Mouse (Mus musculus) spleen, postnatal 36 days (tissue): ENCODE results near the gene Urah.
A peak's percentile ranks its signal among the peaks of the same experiment; 100 is the strongest.

Experiments
- DNase-seq, 2 experiments: peaks; one replicate each; pipeline ENCODE4 v3.0.0; 2022; ENCODE audit warnings: low spot score in 2 of 2, mixed read lengths in 1 of 2

The Urah gene

GRCm38 (mm10) chr7:140834968-140835757 lies at the start of gene Urah:
Gene Urah (plus strand): TSS chr7:140835018.
- DNase-seq, result no peak

- DNase-seq, result no peak
These were observed 47.3 kb upstream of the Urah start, which contains the start of gene Syce1 for GRCm38 (mm10) chr7:140787406-140788052. Gene Syce1 (minus strand): TSS chr7:140787852.

GRCm38 (mm10) chr7:140788053-140788435 lies 46.8 kb upstream of the Urah start:
- DNase-seq, result no peak

- DNase-seq, result no peak
These were observed 41.3 kb upstream of the Urah start for GRCm38 (mm10) chr7:140793541-140793940.

GRCm38 (mm10) chr7:140797619-140798018 lies 37.2 kb upstream of the Urah start:
- DNase-seq, result no peak

- DNase-seq, result no peak
These were observed 36.6 kb upstream of the Urah start for GRCm38 (mm10) chr7:140798212-140798611.

- DNase-seq, result no peak
These were observed 32.2 kb upstream of the Urah start for GRCm38 (mm10) chr7:140802629-140803028.

- peak in 1 of 2 experiments; percentile 22 for DNase-seq
These were observed 29.1 kb upstream of the Urah start for GRCm38 (mm10) chr7:140805704-140806103.

GRCm38 (mm10) chr7:140810496-140810895 lies 24.3 kb upstream of the Urah start:
- DNase-seq, result no peak

GRCm38 (mm10) chr7:140811714-140812113 lies 23.1 kb upstream of the Urah start:
- DNase-seq, result no peak

GRCm38 (mm10) chr7:140812850-140813249 lies 22.0 kb upstream of the Urah start:
- no peak for DNase-seq

- no peak for DNase-seq
These were observed 14.6 kb upstream of the Urah start for GRCm38 (mm10) chr7:140820173-140820572.

- DNase-seq, result no peak
These were observed 13.5 kb upstream of the Urah start for GRCm38 (mm10) chr7:140821305-140821652.

- DNase-seq, result no peak
These were observed 13.0 kb upstream of the Urah start, which contains the start of gene Zfp941 for GRCm38 (mm10) chr7:140821653-140822329. Gene Zfp941 (minus strand): TSS chr7:140822178.

GRCm38 (mm10) chr7:140822731-140823130 lies 12.1 kb upstream of the Urah start:
- no peak for DNase-seq

GRCm38 (mm10) chr7:140828171-140828881 lies 6.5 kb upstream of the Urah start:
- DNase-seq, result no peak

- DNase-seq, result no peak
These were observed 3.4 kb upstream of the Urah start for GRCm38 (mm10) chr7:140831447-140831846.

GRCm38 (mm10) chr7:140833341-140833740 lies 1.5 kb upstream of the Urah start:
- no peak for DNase-seq

GRCm38 (mm10) chr7:140835758-140836087 lies 905 bp downstream of the Urah start:
- no peak for DNase-seq

GRCm38 (mm10) chr7:140836243-140837115 lies 1.7 kb downstream of the Urah start:
- DNase-seq, result no peak

GRCm38 (mm10) chr7:140839556-140839955 lies 4.7 kb downstream of the Urah start:
- no peak for DNase-seq
